In genomic region chr6:100998285-100998684, GRCm38 (mm10) we compare ENCODE assay signal across 18 mouse cellular contexts.
DNase-seq lines count a peak whose midpoint lies in the region; ATAC-seq and TF ChIP-seq lines count a peak whose summit lies in the region.
"Had no signal": no experiment of that assay in that cellular context is flagged by ENCODE, and none has a peak within 500 bp of the region (broad histone marks: within the 10 kb centered on the region; RNA-seq: fewer than 3 reads in every experiment).

No protein-coding gene starts in this region.

- no peaks in the 10 kb centered on the region for H3K36me3 ChIP-seq in forebrain, embryonic 14.5 days (ENCODE audit: control insufficient read depth, insufficient read depth, low read length)
- H3K36me3 ChIP-seq in forebrain, embryonic 16.5 days (ENCODE audit: control insufficient read depth, insufficient read depth): no peaks in the 10 kb centered on the region
- H3K36me3 ChIP-seq in kidney, adult 2 months (ENCODE audit: control insufficient read depth, insufficient read depth, low read length): no peaks in the 10 kb centered on the region
- H3K36me3 ChIP-seq: heart, embryonic 13.5 days; hindbrain, embryonic 12.5 days; hindbrain, embryonic 15.5 days had no signal

- H3K4me2 ChIP-seq in forebrain, embryonic 14.5 days (ENCODE audit: low read length): no peak overlapping the region
- H3K4me2 ChIP-seq in forebrain, embryonic 16.5 days (ENCODE audit: low read length): no peak overlapping the region
- H3K4me2 ChIP-seq: heart, embryonic 13.5 days; hindbrain, embryonic 12.5 days; hindbrain, embryonic 15.5 days had no signal

- no peaks in the 10 kb centered on the region for H3K27me3 ChIP-seq in forebrain, embryonic 14.5 days (replicated peaks; ENCODE audit: control insufficient read depth, insufficient read depth, low read length)
- no peaks in the 10 kb centered on the region for H3K27me3 ChIP-seq in forebrain, embryonic 16.5 days (replicated peaks; ENCODE audit: control insufficient read depth, insufficient read depth, low read length)
- H3K27me3 ChIP-seq in kidney, adult 2 months (replicated peaks; ENCODE audit: control insufficient read depth, insufficient read depth, low read length): no peaks in the 10 kb centered on the region
- H3K27me3 ChIP-seq: heart, embryonic 13.5 days; hindbrain, embryonic 12.5 days; hindbrain, embryonic 15.5 days had no signal

- TF ChIP-seq POLR2A in kidney, adult 2 months (IDR thresholded peaks at IDR 0.05; ENCODE audit: low read depth, low read length): no peak
- TF ChIP-seq POLR2A in brain, embryonic 14.5 days (IDR thresholded peaks at IDR 0.05; ENCODE audit: borderline replicate concordance, extremely low read depth, insufficient read depth, insufficient read length, poor library complexity, severe bottlenecking): no peak

- H3K9me3 ChIP-seq in forebrain, embryonic 14.5 days (replicated peaks; ENCODE audit: control insufficient read depth, low read length): no peaks in the 10 kb centered on the region
- no peaks in the 10 kb centered on the region for H3K9me3 ChIP-seq in forebrain, embryonic 16.5 days (ENCODE audit: control insufficient read depth, low read length)
- H3K9me3 ChIP-seq: heart, embryonic 13.5 days; hindbrain, embryonic 12.5 days; hindbrain, embryonic 15.5 days had no signal

- no peak overlapping the region for H3K4me3 ChIP-seq in forebrain, embryonic 14.5 days (ENCODE audit: low read depth, low read length)
- H3K4me3 ChIP-seq in forebrain, embryonic 16.5 days (replicated peaks; ENCODE audit: low read length): no peak overlapping the region
- H3K4me3 ChIP-seq in kidney, adult 2 months (ENCODE audit: insufficient read depth, low read depth, low read length): no peak overlapping the region
- H3K4me3 ChIP-seq: heart, embryonic 13.5 days; hindbrain, embryonic 12.5 days; hindbrain, embryonic 15.5 days had no signal

- peaks cover 4% of the 10 kb centered on the region; the same call in 1 of the 2 replicates for H3K4me1 ChIP-seq in forebrain, embryonic 14.5 days (ENCODE audit: control insufficient read depth, insufficient read depth, low read length)
- peaks cover 5% of the 10 kb centered on the region; the same call in 1 of the 2 replicates for H3K4me1 ChIP-seq in forebrain, embryonic 16.5 days (replicated peaks; ENCODE audit: control insufficient read depth, insufficient read depth, low read length)
- H3K4me1 ChIP-seq in kidney, adult 2 months (ENCODE audit: control insufficient read depth, insufficient read depth, low read length): no peaks in the 10 kb centered on the region; the same call in 1 of the 2 replicates
- H3K4me1 ChIP-seq: heart, embryonic 13.5 days had no signal

- no peak for TF ChIP-seq CTCF in kidney, adult 2 months (conservative IDR thresholded peaks at IDR 0.05; ENCODE audit: insufficient read depth, insufficient read length, low read depth, low read length)
- TF ChIP-seq CTCF in brain, embryonic 14.5 days (IDR thresholded peaks at IDR 0.05; ENCODE audit: borderline replicate concordance, extremely low read depth, insufficient read depth, insufficient read length): no peak

- no peak for ATAC-seq in forebrain, embryonic 14.5 days
- no peak for ATAC-seq in forebrain, embryonic 16.5 days
- no peak for ATAC-seq in erythroid progenitor cell, adult 5-6 weeks (replicated peaks; ENCODE audit: low FRiP score, poor library complexity, severe bottlenecking)
- ATAC-seq: activated CD4-positive, CD25-positive, alpha-beta regulatory T cell, adult 4 months; CD4-positive, CD25-positive, alpha-beta regulatory T cell, adult 4 months; intestine, postnatal 0 days had no signal

- WGBS in forebrain, embryonic 14.5 days: 70% methylated on average over 1 of the region's 1 CpGs
- 68% methylated on average over 1 of the region's 1 CpGs for WGBS in forebrain, embryonic 16.5 days
- 73% methylated on average over 1 of the region's 1 CpGs for WGBS in kidney, adult 2 months

- H3K27ac ChIP-seq in forebrain, embryonic 14.5 days (ENCODE audit: low read depth, low read length): no peak overlapping the region
- no peak overlapping the region for H3K27ac ChIP-seq in forebrain, embryonic 16.5 days (ENCODE audit: low read length)
- H3K27ac ChIP-seq in kidney, adult 2 months (ENCODE audit: insufficient read depth, low read depth, low read length): no peak overlapping the region
- H3K27ac ChIP-seq: heart, embryonic 13.5 days; hindbrain, embryonic 12.5 days; hindbrain, embryonic 15.5 days had no signal

- peak; percentile 10 for DNase-seq in forebrain, embryonic 14.5 days (ENCODE audit: low spot score)
- DNase-seq in kidney, adult 2 months: peak; percentile 51
- DNase-seq in kidney, postnatal 25 days: no peak
- DNase-seq in brain, embryonic 14.5 days (ENCODE audit: low read depth): peak; percentile 30
- DNase-seq: adrenal gland, postnatal 10 days; cerebellum, adult 18-20 months; cerebellum, adult 9-10 months; gastrocnemius, postnatal 25 days; heart, adult 18-20 months; kidney, adult 8-10 months had no signal

- no peak overlapping the region for H3K9ac ChIP-seq in forebrain, embryonic 14.5 days (ENCODE audit: low read length)
- H3K9ac ChIP-seq in forebrain, embryonic 16.5 days (replicated peaks; ENCODE audit: low read depth, low read length): no peak overlapping the region
- H3K9ac ChIP-seq: heart, embryonic 13.5 days; hindbrain, embryonic 12.5 days; hindbrain, embryonic 15.5 days had no signal

Comparison
In these comparisons a context has a peak if more than half of its experiments do, and no peak if none do; other contexts are left out.
1. DNase-seq: peak in forebrain, embryonic 14.5 days (single experiment), kidney, adult 2 months (single experiment) and brain, embryonic 14.5 days (single experiment); none in kidney, postnatal 25 days (0 of 2).